Mouse (Mus musculus) adrenal gland, adult (tissue): Measurements from ENCODE around the gene Sh3bgrl2.

ENCODE experiments used
- DNase-seq, 2 experiments: peaks; one replicate each; pipeline ENCODE4 v3.0.0; 2022 to 2023; ENCODE audit warnings: low spot score in 1 of 2; ENCODE audit not compliant: inconsistent age in 2 of 2

Sh3bgrl2 gene

DNA sequence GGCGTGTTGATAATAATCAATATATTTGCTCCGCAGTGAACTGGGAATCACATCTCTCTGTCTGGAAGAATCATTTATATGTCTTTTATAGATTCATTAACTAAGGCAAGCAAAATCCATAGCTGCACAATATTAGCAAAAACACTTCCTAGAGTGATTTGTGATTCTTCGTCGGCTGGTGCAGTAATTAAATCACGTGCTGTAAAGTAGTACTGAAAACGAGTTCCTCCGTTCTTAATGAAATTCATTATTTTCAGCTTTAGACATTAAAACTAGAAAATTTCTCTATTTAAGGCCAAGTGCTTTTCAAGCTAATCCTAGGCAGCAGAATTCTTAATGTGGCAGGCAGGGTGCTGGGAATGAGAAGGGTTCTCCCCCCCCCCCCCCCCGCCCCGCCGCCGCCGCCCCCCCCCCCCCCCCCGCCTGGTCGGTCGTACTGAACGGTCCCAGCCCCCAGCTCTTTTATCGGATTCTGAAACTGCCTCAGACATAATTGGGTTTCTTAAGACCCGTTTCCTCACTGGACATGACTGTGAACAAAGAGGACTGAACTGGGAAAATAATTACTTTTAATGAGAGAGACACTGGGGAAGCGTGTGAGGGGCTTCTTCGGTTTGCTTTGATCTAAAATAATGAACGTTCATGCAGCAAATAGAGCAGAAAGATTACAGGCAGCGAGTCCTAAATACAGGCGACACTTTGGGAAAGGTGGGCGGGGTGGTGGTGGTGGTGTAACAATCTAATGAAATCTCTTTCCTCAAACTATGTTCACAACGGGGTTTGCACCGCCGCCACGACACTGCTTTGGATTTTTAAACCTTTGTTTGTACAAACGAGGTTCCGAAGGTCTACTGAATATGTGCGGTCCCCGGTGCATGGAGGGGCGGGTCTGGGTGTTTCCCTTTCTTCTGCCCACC lies 116.1 kb downstream of the Sh3bgrl2 start:
- peak in 1 of 2 experiments; percentile 33 for DNase-seq

GRCm38 (mm10) chr9:83664951-83665350 lies 116.8 kb downstream of the Sh3bgrl2 start:
- DNase-seq, result no peak

DNA sequence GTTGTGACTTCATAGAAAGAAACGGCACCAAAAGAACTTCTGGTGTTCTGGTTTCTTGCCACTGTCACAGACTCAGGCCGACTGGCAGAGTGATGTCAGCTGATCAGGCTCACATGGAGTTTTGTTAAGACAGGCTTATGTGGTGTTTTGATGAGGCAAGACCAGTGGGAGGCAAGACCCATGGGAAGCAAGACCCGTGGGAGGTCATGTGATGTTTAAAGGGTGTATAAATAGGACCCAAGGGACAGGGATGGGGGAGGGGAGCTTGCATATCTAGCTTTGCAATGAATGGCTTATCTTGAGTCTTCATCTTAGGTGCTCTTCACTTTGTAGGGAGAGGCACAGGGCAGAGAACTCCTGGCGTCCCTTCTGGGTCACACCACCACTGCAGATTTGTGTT lies 118.9 kb downstream of the Sh3bgrl2 start:
- DNase-seq, result no peak

DNA sequence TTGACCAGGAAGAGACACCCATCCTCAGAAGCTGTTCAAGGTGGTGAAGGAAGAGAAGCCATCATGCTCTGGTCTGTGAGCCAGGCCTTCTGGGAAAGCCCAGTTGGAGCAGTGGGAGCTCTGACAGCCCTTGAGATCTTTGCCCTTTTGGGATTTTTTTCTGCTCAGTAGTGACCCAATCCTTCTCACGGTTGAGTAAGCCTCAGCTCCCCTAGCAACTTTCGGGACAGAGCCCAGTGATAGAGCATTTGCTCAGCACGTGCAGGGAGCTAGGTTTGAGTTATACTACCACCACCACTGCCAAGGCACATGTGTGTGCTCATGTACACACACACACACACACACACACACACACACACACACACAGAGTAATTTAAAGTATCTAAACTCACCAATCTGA lies 131.5 kb downstream of the Sh3bgrl2 start:
- DNase-seq, result no peak

DNA sequence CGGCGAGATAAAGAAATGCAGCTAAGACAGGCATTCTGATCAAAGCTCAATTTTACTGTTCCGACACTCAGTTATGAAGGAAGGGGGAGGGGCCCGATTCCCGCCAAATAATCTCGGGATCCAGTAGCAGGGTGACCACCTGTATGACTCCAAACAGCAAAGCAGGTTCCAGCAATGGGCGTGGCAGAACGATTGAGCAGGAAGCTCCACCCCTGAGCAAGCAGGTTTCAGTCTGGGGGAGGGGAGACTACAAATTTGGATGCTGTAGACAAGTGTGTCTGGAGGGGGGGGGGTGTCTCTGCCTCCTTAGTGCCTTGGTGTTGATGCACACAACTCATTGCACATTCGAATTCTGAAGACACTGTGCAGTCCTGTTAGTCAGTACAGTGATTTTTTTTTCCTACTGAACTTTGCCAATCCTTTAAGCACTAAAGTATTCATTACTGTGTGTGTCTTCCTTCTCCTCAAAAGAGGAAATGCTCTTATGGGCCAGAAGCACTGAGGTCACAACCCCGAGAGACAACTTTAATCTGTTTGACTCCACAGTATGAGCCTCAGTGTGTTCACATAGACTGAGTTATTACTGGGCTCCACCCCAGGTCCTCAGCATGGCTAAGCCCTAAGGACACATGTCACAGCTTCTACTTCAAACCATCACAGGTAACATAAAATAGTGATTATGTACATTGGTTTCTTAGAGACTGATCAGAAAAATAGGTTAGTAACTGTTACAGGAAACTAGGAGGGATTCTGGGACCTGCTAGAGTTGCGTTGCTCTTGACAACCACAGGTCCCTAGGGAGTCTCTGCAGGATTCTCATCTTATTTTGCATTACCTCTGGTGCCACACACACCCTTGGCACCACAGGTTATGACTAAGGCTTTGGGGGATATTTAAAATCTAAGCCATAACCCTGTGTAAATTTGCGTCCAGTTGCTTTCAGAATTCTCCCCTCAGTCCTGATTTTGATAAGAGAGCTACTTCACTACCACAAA lies 133.8 kb downstream of the Sh3bgrl2 start:
- DNase-seq, result no peak

- peak; percentile 9 to 62 for DNase-seq
Measured at GRCm38 (mm10) chr9:83686511-83687100, 138.5 kb downstream of the Sh3bgrl2 start.

GRCm38 (mm10) chr9:83687904-83688303 lies 139.8 kb downstream of the Sh3bgrl2 start:
- DNase-seq, result no peak
